Mouse (Mus musculus) hindbrain, embryonic 12.5 days (tissue): ENCODE measurements around the gene Gm45618. TPM values are rescaled to one million over a fixed set of nuclear protein-coding genes. Genes with fewer than 3 reads are reported as not detected.

ENCODE experiments used
- ATAC-seq: fragments of 200-750 bp; cut with Nextera tagmentation; 2 replicates; pipeline ENCODE4 v1.8.0; 2017; ENCODE audit warnings: moderate TSS enrichment; ENCODE audit not compliant: low FRiP score
- H3K27ac ChIP-seq: fragments of 300-500 bp; sonication (generic); 2 replicates; pipeline ENCODE4 v1.5.1; 2016; ENCODE audit warnings: mild to moderate bottlenecking
- H3K27me3 ChIP-seq: fragments of 300-500 bp; sonication (generic); 2 replicates; pipeline ENCODE4 v1.6.1; 2016; ENCODE audit warnings: mild to moderate bottlenecking
- H3K36me3 ChIP-seq: fragments of 300-500 bp; sonication (generic); 2 replicates; pipeline ENCODE4 v1.6.1; 2016; ENCODE audit warnings: mild to moderate bottlenecking
- H3K4me1 ChIP-seq: fragments of 300-500 bp; sonication (generic); 2 replicates; pipeline ENCODE4 v1.6.1; 2016
- H3K4me2 ChIP-seq: fragments of 300-500 bp; sonication (generic); replicated peaks from 2 replicates; pipeline ENCODE4 v1.6.1; 2016; ENCODE audit warnings: mild to moderate bottlenecking
- H3K4me3 ChIP-seq: fragments of 300-500 bp; sonication (generic); 2 replicates; pipeline ENCODE4 v1.5.1; 2016; ENCODE audit warnings: mild to moderate bottlenecking
- H3K9ac ChIP-seq: fragments of 300-500 bp; sonication (generic); 2 replicates; pipeline ENCODE4 v1.6.1; 2016; ENCODE audit warnings: mild to moderate bottlenecking, moderate library complexity
- H3K9me3 ChIP-seq: fragments of 300-500 bp; sonication (generic); replicated peaks from 2 replicates; pipeline ENCODE4 v1.6.1; 2016; ENCODE audit warnings: mild to moderate bottlenecking
- WGBS: fragments of 180-500 bp; shearing (Covaris S2); methylation state at CpG from one replicate; pipeline ENCODE4 v1.1.7; 2016; 5-methylcytosine and 5-hydroxymethylcytosine counted together
- polyA plus RNA-seq: library from polyadenylated mRNA; unstranded; fragments of >200 nt; fragmentation: Nextera tagmentation; extraction: Ambion mirVana; gene quantifications from 2 replicates; pipeline ENCODE4 v1.2.1, GENCODE M21; 2016

The Gm45618 gene
- polyA plus RNA-seq, 1 experiment from 2014 or later = not detected

DNA sequence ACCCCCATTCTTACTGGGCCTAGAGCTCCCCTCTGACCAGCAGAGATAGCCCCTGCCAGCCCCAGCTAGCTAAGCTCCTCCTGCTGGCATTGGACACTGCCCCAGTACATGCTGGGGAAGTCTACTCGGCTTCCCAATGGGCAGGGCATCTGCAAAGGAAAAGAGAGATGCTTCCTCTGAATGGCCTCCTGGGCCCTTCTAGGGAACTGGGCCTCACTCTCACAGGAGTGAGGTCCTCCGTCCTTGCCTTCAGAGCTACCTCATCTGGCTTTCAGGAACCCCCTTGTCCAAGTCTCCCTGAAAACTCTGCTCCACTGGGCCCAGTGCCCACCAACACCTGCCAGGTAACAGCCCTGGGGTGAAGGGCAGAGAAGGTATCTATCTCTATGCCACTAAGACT is 39.7 kb downstream of the Gm45618 start:
- ATAC-seq = no peak
- H3K36me3 ChIP-seq = peaks cover 29% of the 10 kb centered on the region
- peaks cover 17% of the 10 kb centered on the region for H3K4me1 ChIP-seq
- WGBS = 54% methylated on average over 2 of the region's 2 CpGs
- H3K27ac ChIP-seq = no peak overlapping the region
- H3K9me3 ChIP-seq = no peaks in the 10 kb centered on the region
- no peak overlapping the region for H3K9ac ChIP-seq
- H3K4me2 ChIP-seq = no peak overlapping the region
- H3K4me3 ChIP-seq = no peak overlapping the region
- peaks cover 51% of the 10 kb centered on the region for H3K27me3 ChIP-seq

DNA sequence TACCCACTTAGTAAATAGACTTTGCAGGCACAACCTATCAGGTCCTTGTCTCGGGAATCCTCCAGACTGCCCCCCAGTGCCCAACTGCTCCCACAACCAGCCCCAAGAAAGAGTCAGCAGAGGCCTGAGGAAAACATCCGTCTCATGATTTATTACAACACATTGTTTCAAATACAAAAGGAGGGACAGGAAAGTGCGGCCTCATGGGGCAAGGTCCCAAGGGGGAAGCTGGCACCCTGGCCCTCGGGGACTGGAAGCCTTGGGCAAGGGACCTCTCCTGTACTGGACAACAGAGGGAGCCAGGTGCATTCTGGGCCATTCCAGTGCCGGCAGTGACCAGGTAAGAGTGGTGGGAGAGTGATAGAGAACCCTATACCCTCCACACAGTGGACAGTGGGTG is 41.2 kb downstream of the Gm45618 start:
- Histone ChIP-seq H3K36me3 (peaks cover 22% of the 10 kb centered on the region), H3K4me1 (peaks cover 17% of the 10 kb centered on the region), H3K4me2 (no peak overlapping the region), H3K9ac (no peak overlapping the region), H3K27me3 (peaks cover 43% of the 10 kb centered on the region), H3K9me3 (no peaks in the 10 kb centered on the region; the same call in 1 of the 2 replicates), H3K4me3 (no peak overlapping the region), H3K27ac (no peak overlapping the region)
- 53% methylated on average over 5 of the region's 5 CpGs for WGBS
- no peak for ATAC-seq

DNA sequence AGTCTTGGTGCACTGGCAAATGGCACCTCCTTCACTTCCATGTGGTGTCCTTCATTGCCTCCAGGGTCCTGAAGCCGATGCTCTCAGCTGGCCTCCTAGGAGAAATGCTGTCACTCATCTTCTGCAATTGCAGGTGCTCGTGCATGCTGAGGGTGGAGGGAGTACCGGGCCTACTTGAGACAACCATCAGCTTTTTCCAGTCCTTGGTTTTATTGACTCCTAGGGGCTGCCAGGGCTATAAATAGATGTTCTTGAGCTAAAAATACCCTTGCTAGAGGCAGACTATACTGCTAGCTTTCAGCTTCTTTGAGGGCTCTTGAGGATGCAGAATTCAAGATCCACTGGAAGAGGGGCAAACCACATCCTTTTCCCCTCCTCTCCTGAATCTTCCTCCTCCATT is 43.4 kb downstream of the Gm45618 start:
- no peak for ATAC-seq
- Histone ChIP-seq H3K9ac (no peak overlapping the region), H3K4me2 (no peak overlapping the region), H3K36me3 (peaks cover 5% of the 10 kb centered on the region), H3K9me3 (no peaks in the 10 kb centered on the region; the same call in 1 of the 2 replicates), H3K4me1 (peaks cover 5% of the 10 kb centered on the region), H3K27ac (no peak overlapping the region), H3K4me3 (no peak overlapping the region), H3K27me3 (peaks cover 25% of the 10 kb centered on the region)
- 76% methylated on average over 3 of the region's 3 CpGs for WGBS

DNA sequence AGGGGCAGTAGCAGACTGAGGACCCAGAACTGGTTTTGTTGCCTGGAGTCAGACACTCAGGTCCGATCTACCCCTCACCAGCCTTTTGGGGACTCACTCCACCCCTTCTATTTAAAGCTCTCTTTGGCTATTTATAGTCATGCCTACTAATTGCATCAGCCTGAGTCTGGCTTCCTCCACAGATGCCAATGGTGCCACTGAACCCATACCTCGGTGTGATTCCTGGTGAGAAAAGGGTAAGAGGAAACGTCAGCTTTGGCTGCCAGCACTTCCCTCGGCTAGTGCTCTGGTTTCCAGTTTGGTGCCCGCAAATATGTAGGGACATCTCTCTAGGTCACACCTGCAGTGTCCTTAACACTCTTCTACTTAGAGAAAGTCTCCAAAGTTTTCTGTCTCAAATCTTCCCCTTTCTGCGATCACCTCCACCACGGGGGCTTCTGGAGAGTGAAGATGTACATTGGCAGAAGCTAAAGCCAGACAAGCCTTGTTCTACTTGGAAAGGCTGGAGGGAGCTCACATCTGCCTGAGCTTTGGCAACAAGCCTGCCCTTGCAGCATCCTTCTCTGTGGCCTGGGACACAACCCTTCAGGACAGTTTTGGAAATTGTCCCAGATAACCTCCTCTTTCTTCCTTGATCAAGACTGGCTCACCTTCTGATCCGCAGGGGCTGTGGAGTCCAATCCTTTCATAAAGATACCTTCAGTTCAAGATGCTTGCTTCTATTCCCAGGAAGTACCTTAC is 46.2 kb downstream of the Gm45618 start:
- no peak overlapping the region for H3K9ac ChIP-seq
- H3K9me3 ChIP-seq = no peaks in the 10 kb centered on the region; the same call in 1 of the 2 replicates
- no peak overlapping the region for H3K4me2 ChIP-seq
- H3K27me3 ChIP-seq = peaks cover 8% of the 10 kb centered on the region; the same call in 1 of the 2 replicates
- 74% methylated on average over 8 of the region's 8 CpGs for WGBS
- peaks cover 3% of the 10 kb centered on the region; the same call in 1 of the 2 replicates for H3K4me1 ChIP-seq
- H3K4me3 ChIP-seq = no peak overlapping the region
- ATAC-seq = no peak
- 0 out of 2 replicates have a peak, but pooled peaks cover 4% of the 10 kb centered on the region for H3K36me3 ChIP-seq
- H3K27ac ChIP-seq = no peak overlapping the region

DNA sequence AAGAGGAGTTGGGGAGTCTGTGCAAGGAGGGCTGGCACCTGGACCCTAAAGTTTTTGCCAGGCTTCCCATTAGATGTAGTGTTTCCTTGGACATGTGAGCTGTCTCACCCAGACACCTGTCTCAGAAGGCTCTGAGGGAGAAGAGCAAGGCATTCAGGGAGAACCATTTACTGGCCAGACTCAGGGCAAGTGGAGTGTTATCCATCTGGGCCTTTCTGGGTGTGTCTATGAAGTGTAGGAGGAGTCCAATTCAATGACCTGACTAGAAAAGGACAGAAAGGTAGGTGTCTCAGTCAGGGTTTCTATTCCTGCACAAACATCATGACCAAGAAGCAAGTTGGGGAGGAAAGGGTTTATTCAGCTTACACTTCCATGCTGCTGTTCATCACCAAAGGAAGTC is 48.8 kb downstream of the Gm45618 start:
- peaks cover 12% of the 10 kb centered on the region for H3K27me3 ChIP-seq
- no peak overlapping the region for H3K27ac ChIP-seq
- no peak overlapping the region for H3K9ac ChIP-seq
- no peak for ATAC-seq
- peaks cover 3% of the 10 kb centered on the region; the same call in 1 of the 2 replicates for H3K4me1 ChIP-seq
- no peaks in the 10 kb centered on the region; the same call in 1 of the 2 replicates for H3K9me3 ChIP-seq
- H3K4me2 ChIP-seq = no peak overlapping the region
- no peaks in the 10 kb centered on the region for H3K36me3 ChIP-seq
- no peak overlapping the region for H3K4me3 ChIP-seq

DNA sequence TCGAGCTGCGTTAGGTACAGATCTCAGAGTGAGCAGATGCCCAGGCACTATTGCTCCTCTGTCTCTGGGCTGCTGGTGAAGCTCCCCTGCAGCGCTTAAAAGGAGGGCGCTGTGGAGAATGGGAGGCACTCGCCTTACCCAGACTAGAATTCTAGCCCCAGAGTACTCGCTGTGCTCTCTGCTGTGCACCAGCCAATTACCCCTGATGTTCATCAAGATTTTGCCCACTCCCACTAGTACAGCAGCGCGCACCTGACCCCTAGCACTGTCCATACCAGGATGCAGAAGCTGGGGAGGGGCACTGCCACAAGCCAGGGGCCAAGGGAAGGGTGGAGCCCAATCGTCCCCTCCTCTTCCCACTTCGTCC is 49.3 kb downstream of the Gm45618 start:
- Histone ChIP-seq H3K9ac (peak overlapping the region; percentile 36; the same call in 1 of the 2 replicates), H3K27me3 (peaks cover 12% of the 10 kb centered on the region), H3K36me3 (no peaks in the 10 kb centered on the region), H3K9me3 (no peaks in the 10 kb centered on the region; the same call in 1 of the 2 replicates), H3K4me1 (peaks cover 3% of the 10 kb centered on the region; the same call in 1 of the 2 replicates), H3K4me3 (0 out of 2 replicates have a peak overlapping the region, but pooled peaks have one; percentile 14), H3K27ac (no peak overlapping the region), H3K4me2 (peak overlapping the region; percentile 45)
- peak; percentile 81 for ATAC-seq
- WGBS = 8% methylated on average over 8 of the region's 10 CpGs

DNA sequence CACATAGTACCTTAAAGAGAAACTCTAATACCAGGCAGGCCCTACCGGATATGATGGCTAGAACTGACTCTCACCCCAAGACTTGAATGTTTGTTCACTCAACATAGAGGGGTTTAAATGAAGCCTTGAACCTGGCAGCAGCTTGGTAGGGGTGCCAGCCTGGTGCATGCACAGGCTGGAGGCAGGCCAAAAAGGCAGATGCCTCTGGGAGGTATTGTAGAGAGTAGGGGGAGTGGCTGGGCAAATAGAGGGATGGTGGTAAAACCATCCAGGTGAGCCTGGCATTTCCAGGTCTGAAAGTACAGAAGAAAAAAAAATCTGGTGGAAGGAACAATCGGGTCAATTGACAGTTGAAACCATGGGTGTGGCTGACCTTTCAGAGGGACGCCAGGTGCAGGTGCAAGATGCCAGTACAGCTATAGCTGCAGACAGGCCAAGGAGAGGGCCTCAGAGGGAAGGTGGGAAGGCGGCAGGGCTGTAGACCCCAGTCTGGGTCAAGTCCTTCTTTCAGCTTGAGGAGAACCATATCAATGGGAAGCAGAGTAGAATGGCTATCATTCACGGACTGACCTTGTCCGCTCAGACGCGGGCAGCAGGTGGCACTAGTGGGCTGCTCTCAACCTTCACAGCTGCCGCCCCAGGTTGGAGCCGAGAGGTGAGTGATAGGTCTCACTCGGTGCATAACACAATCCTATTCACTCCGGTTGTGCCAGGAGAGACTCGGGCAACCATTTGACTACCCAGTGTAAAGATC is 49.9 kb downstream of the Gm45618 start:
- 14% methylated on average over 13 of the region's 13 CpGs for WGBS
- ATAC-seq = peak; percentile 83
- H3K9ac ChIP-seq = peak overlapping the region; percentile 36; the same call in 1 of the 2 replicates
- H3K4me2 ChIP-seq = peak overlapping the region; percentile 45
- H3K27ac ChIP-seq = no peak overlapping the region
- no peaks in the 10 kb centered on the region; the same call in 1 of the 2 replicates for H3K9me3 ChIP-seq
- H3K4me1 ChIP-seq = peaks cover 3% of the 10 kb centered on the region; the same call in 1 of the 2 replicates
- peaks cover 12% of the 10 kb centered on the region for H3K27me3 ChIP-seq
- H3K36me3 ChIP-seq = no peaks in the 10 kb centered on the region
- 0 out of 2 replicates have a peak overlapping the region, but pooled peaks have one; percentile 14 for H3K4me3 ChIP-seq

Other genes with a start within 250 kb of the Gm45618 start
- 65.1 and 67.3 TPM in 2 replicates for gene Tollip, start 202.2 kb downstream of the Gm45618 start, polyA plus RNA-seq
- 15.9 and 18.6 TPM in 2 replicates for gene Brsk2, start 171.0 kb downstream of the Gm45618 start, polyA plus RNA-seq
- gene Mob2, start 59.7 kb downstream of the Gm45618 start, polyA plus RNA-seq = 48.0 and 48.8 TPM in 2 replicates
- 49.1 and 53.8 TPM in 2 replicates for gene Dusp8, start 24.9 kb downstream of the Gm45618 start, polyA plus RNA-seq
- gene Gm39115, start 15.3 kb upstream of the Gm45618 start, polyA plus RNA-seq = not detected in 2 replicates
- not detected in 2 replicates for gene Gm45337, start 23.9 kb upstream of the Gm45618 start, polyA plus RNA-seq
- gene Gm29735, start 36.4 kb upstream of the Gm45618 start, polyA plus RNA-seq = not detected in 2 replicates
- gene Gm4553, start 45.0 kb upstream of the Gm45618 start, polyA plus RNA-seq = not detected in 2 replicates
- gene Krtap5-2, start 55.3 kb upstream of the Gm45618 start, polyA plus RNA-seq = not detected in 2 replicates
- gene Gm10153, start 69.7 kb upstream of the Gm45618 start, polyA plus RNA-seq = not detected in 2 replicates
- not detected in 2 replicates for gene Krtap5-3, start 80.6 kb upstream of the Gm45618 start, polyA plus RNA-seq
- not detected in 2 replicates for gene Gm7579, start 91.1 kb upstream of the Gm45618 start, polyA plus RNA-seq
- not detected in 2 replicates for gene Krtap5-5, start 109.2 kb upstream of the Gm45618 start, polyA plus RNA-seq
- gene Gm40460, start 120.3 kb upstream of the Gm45618 start, polyA plus RNA-seq = not detected in 2 replicates
- not detected in 2 replicates for gene Gm2431, start 137.6 kb upstream of the Gm45618 start, polyA plus RNA-seq
- gene Gm4559, start 153.6 kb upstream of the Gm45618 start, polyA plus RNA-seq = not detected in 2 replicates
- gene Krtap5-1, start 176.4 kb upstream of the Gm45618 start, polyA plus RNA-seq = not detected in 2 replicates
- not detected in 2 replicates for gene Krtap5-4, start 182.8 kb upstream of the Gm45618 start, polyA plus RNA-seq